Mouse (Mus musculus) kidney, adult 2 months (tissue): Measurements from ENCODE around the gene Tmem252.

ENCODE experiments used
- CTCF ChIP-seq: fragments of 200-500 bp; conservative IDR thresholded peaks from 2 replicates; pipeline ENCODE4 v1.5.1; 2011; ENCODE audit warnings: low read depth, mild to moderate bottlenecking, control low read depth, low read length, moderate library complexity, mixed read lengths; ENCODE audit not compliant: insufficient read depth, insufficient read length
- POLR2A ChIP-seq: fragments of 200-500 bp; IDR thresholded peaks from one replicate; pipeline ENCODE4 v1.6.1; 2011; ENCODE audit warnings: low read depth, low read length, control low read depth

GRCm38 (mm10) chr19:24686411-24686810 is 12.6 kb downstream of the Tmem252 start:
- TF ChIP-seq POLR2A (no peak), CTCF (no peak)
